Mouse (Mus musculus) right cerebral cortex, postnatal 10 days (tissue): ENCODE data around the gene Flot2.

ENCODE experiments used
- DNase-seq, 2 experiments: peaks; one replicate each; pipeline ENCODE4 v3.0.0; 2021; ENCODE audit warnings: low spot score in 2 of 2

Gene Flot2

DNA sequence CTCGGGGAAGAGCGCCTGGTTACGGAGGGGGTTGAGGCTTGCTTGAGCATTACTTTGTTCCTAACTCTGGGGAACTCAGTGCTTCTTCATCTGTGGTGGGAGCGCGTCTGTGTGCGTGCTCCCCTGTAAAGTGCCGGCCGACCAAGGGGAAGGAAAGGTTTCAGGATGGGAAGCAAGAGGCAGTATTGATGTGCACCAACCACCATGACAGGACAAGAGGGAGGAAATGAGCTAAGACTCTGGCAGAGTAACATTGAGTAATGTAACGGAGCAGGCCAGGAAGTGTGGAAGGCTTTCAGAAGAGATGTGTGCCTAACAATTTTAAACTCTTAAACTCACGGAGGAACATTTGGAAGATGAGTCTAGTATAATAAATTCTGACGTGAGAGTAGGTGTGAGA lies 63.0 kb downstream of the Flot2 start:
- no peak for DNase-seq

DNA sequence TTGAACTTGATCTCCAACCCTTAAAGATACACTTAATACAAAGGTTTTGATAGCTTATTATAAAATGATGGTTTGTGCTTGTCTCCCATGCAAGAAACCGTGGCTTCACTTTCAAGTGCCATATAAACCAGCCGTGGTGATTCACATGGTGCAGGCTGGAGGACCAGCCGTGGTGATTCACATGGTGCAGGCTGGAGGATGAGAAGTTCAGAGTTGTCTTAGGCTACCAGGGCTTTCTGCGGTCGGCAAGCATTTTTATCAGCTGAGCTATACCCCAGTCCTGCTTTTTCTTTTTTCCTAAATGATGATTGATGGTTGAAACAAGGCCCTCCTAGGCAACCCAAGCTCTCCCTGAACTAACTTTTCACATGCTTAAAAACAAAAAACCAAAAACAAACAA lies 64.4 kb downstream of the Flot2 start:
- no peak for DNase-seq

DNA sequence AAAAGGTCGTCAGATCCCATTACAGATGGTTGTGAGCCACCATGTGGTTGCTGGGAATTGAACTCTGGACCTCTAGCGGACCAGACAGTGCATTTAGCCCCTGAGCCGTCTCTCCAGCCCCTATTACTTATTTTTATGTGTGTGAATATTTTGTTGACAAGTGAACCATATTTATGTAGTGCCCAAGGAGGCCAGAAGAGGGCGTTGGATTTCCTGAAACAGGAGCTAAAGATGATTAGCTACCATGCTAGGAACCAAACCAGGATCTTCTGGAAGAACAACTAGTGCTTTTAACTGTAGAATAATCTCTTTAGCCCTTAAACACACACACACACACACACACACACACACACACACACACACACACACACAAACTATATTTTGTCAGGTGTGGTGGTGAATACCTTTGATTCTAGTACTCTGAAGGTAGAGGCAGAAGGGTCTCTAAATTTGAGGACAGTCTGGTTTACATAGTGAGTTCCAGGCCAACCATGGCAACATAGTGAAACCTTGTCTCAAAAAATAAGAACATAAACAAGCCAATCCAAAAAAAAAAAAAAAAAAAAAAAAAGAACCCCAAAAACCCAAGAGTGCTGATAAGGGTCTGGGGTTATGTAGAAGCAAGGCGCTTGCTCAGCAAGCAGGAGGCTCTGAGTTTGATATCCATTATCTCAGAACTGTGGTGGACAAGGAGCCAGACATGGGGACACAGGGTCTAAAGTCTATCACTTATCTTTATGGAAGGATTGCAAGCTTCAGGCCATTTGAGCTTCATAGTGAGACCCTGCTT lies 65.4 kb downstream of the Flot2 start:
- DNase-seq, result no peak

DNA sequence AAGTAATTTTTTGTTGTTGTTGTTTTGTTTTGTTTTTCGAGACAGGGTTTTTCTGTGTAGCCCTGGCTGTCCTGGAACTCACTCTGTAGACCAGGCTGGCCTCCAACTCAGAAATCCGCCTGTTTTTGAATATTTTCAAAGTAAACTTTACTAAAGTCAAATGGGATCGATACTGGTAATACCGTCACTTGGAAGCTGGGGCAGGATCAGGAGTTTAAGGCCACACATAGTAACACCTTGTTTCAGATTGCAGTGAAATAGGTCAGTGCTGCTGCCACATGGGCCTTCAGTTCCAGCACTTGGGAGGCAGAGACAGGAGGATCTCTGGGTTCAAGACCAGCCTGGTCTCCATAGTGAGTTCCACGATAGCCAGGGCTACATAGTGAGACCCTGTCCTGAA lies 66.8 kb downstream of the Flot2 start:
- DNase-seq, result no peak
